Mouse (Mus musculus) embryonic fibroblast, embryonic 13.5 days (primary cell): ENCODE results near the gene Gm44790. TPM values are rescaled to one million over a fixed set of nuclear protein-coding genes. Genes with fewer than 3 reads are reported as not detected.
"Not testable (repeated sequence)": the region's sequence is repeated elsewhere in the genome, so short reads cannot be mapped to it uniquely, and the experiment has no call there.

Experiments used
- H3K27ac ChIP-seq: 2 replicates; pipeline ENCODE4 v1.5.1; 2012; ENCODE audit warnings: low read length, control low read depth, inconsistent platforms; ENCODE audit not compliant: insufficient read depth
- H3K4me1 ChIP-seq: 2 replicates; pipeline ENCODE4 v1.6.1; 2011; ENCODE audit warnings: low read length; ENCODE audit not compliant: control insufficient read depth, insufficient read depth
- H3K4me3 ChIP-seq: 2 replicates; pipeline ENCODE4 v1.5.1; 2011; ENCODE audit warnings: mild to moderate bottlenecking, control low read depth, low read length; ENCODE audit not compliant: insufficient read depth
- CTCF ChIP-seq: IDR thresholded peaks from 2 replicates; pipeline ENCODE4 v1.5.1; 2011; ENCODE audit warnings: mild to moderate bottlenecking, control low read depth, low read length, moderate library complexity, borderline replicate concordance; ENCODE audit not compliant: insufficient read depth
- POLR2A ChIP-seq: IDR thresholded peaks from 2 replicates; pipeline ENCODE4 v1.6.1; 2011; ENCODE audit warnings: low read depth, mild to moderate bottlenecking, control low read depth, low read length, moderate library complexity
- polyA plus RNA-seq: library from polyadenylated mRNA; stranded (reverse); fragments of >200 nt; gene quantifications from 2 replicates; pipeline ENCODE4 v1.2.4, GENCODE M21; 2011; ENCODE audit warnings: low read depth; ENCODE audit not compliant: missing spikeins, insufficient read length

Gene Gm44790
- polyA plus RNA-seq, 1 experiment, result not detected

DNA sequence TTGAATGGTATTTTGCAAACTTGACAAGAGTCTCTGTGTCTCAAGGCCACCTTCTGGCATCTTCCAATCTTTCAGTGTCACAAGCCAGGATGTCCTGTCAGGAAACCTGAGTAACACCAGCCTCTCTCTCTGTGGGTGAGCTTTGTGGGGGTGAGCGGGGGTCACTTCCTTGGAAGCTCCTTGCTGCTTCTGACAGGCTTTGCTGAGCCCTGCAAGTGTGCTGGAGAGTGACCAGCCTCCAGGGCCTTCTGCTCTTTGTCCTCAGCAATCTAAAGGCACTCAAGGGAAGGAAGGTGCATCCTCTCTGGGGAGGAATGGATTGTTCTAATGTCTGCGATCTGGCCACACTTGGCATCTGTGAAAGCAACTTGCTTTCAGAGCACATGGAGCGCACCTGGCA is 52.9 kb downstream of the Gm44790 start:
- H3K27ac ChIP-seq, result no peak overlapping the region
- TF ChIP-seq CTCF (no peak), POLR2A (no peak)
- H3K4me3 ChIP-seq, result no peak overlapping the region
- peaks cover 2% of the 10 kb centered on the region; the same call in 1 of the 2 replicates for H3K4me1 ChIP-seq

DNA sequence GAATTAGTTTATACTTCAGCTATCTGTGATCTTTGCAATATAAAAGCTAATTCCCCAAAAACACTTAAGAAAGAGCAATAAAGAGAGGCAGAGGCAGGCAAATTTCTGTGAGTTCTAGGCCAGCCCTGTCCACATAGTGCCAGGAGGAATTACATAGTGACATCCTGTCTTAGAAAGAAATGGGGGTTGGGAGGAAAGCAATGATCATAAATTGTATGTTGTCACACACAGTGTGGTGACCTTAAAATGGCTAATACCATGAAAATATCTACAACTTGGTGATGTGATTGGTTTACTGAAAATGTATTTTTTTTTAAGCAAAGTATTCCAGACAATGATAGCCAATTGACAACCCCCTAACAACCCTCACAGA is 53.3 kb downstream of the Gm44790 start:
- H3K4me1 ChIP-seq, result peaks cover 2% of the 10 kb centered on the region; the same call in 1 of the 2 replicates
- peak overlapping the region; percentile 83 for H3K27ac ChIP-seq
- H3K4me3 ChIP-seq, result no peak overlapping the region
- no peak for TF ChIP-seq POLR2A
- TF ChIP-seq CTCF, result no peak

GRCm38 (mm10) chr6:86480189-86480831 is 53.9 kb downstream of the Gm44790 start:
- H3K4me3 ChIP-seq, result peak overlapping the region; percentile 35
- H3K4me1 ChIP-seq, result peaks cover 2% of the 10 kb centered on the region; the same call in 1 of the 2 replicates
- TF ChIP-seq CTCF, result no peak
- peak; percentile 49; the same call in 1 of the 2 replicates for TF ChIP-seq POLR2A

GRCm38 (mm10) chr6:86481871-86482270 is 55.4 kb downstream of the Gm44790 start:
- no peak for TF ChIP-seq POLR2A
- no peak for TF ChIP-seq CTCF
- H3K27ac ChIP-seq, result no peak overlapping the region
- no peak overlapping the region for H3K4me3 ChIP-seq
- H3K4me1 ChIP-seq, result peaks cover 2% of the 10 kb centered on the region; the same call in 1 of the 2 replicates

More at GRCm38 (mm10) chr6:86480189-86480831, 53.9 kb downstream of the Gm44790 start:
- H3K27ac ChIP-seq, result peak overlapping the region; percentile 83

GRCm38 (mm10) chr6:86485943-86486640 is 59.6 kb downstream of the Gm44790 start:
- no peak overlapping the region for H3K4me3 ChIP-seq
- H3K27ac ChIP-seq, result no peak overlapping the region
- TF ChIP-seq CTCF, result no peak
- no peak for TF ChIP-seq POLR2A
- peaks cover 4% of the 10 kb centered on the region; the same call in 1 of the 2 replicates for H3K4me1 ChIP-seq

DNA sequence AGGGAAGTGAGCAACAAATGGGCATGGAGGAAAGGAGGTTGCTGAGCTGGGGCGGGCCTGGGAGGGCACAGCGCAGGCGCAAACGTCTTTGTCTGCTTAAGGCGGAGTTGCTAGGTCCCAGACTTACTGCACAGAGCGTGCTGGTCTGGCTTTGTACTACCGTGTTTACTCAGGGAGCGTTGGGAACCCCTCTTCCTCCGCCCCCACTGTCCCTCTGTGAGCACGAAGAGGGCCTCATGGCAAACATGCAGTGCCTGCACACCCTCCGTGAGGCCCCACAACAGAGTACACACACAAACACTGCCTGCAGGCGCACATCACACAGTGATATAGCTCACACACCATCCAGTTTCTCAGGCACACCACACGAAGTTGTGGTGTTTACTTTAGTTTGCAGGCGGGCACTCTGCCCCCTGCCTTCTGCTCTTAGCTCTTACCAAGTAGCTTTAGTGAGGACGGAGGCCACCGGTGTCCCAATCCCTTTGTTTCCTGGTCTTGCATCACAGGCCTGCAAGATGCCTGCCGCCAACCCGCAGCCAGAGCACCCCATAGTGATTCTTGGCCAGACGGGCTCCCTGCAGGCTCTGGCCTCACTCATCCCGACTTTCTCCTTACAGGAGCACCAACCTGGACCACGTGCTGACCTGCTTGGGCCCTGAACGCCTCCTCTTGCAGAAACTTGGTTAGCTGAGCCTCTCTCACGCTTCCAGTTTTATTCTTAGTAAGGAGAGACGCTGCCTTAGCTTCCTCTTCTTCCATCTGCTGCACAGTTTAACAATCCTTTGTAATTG is 61.1 kb downstream of the Gm44790 start:
- Histone ChIP-seq H3K4me1 (peaks cover 3% of the 10 kb centered on the region; the same call in 1 of the 2 replicates), H3K27ac (peak overlapping the region; percentile 65), H3K4me3 (no peak overlapping the region)
- peak; percentile 92 for TF ChIP-seq POLR2A
- no peak for TF ChIP-seq CTCF

GRCm38 (mm10) chr6:86488149-86488485 is 61.7 kb downstream of the Gm44790 start:
- no peak overlapping the region for H3K4me3 ChIP-seq
- TF ChIP-seq CTCF, result no peak
- TF ChIP-seq POLR2A, result no peak

DNA sequence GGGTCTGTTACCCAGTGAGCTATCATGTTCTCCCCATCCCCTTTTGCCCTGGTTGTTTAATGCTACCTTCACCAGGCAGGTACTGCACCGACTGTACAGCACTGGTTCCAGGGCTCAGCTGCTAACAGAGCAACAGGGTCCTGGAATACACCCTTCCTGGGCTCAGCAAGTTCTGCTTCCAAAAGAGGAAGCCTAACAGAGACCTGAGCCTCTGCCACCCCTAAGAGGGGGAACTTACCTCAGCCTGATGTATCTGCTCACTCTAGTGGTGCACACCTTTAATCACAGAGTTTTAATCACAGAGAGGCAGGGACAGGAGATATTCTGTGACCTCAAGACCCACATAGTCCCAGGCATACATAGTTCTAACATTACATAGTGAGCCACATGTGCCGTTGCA is 63.5 kb downstream of the Gm44790 start:
- H3K27ac ChIP-seq, result no peak overlapping the region
- H3K4me3 ChIP-seq, result no peak overlapping the region
- TF ChIP-seq CTCF (no peak), POLR2A (no peak)
- peaks cover 7% of the 10 kb centered on the region for H3K4me1 ChIP-seq

More at GRCm38 (mm10) chr6:86488149-86488485, 61.7 kb downstream of the Gm44790 start:
- Histone ChIP-seq H3K4me1 (peaks cover 3% of the 10 kb centered on the region), H3K27ac (peak overlapping the region; percentile 65; the same call in 1 of the 2 replicates)

- H3K4me3 ChIP-seq, H3K4me1 ChIP-seq, H3K27ac ChIP-seq: not testable (repeated sequence)
Observed at GRCm38 (mm10) chr6:86490413-86490812, 64.0 kb downstream of the Gm44790 start.
